8 mouse cellular contexts compared by ENCODE assay signal in genomic region chr15:16728470-16729011, GRCm38 (mm10). TPM values are rescaled to one million over a fixed set of nuclear protein-coding genes. Genes with fewer than 3 reads are reported as not detected.
DNase-seq lines count a peak whose midpoint lies in the region; ATAC-seq and TF ChIP-seq lines count a peak whose summit lies in the region.

Gene Cdh9, plus strand, starts transcription at chr15:16728756.

- H3K9ac ChIP-seq in forebrain, embryonic 12.5 days, result peak within 1 kb of the TSS; percentile 39; the same call in 1 of the 2 replicates
- H3K9ac ChIP-seq in liver, embryonic 14.5 days (replicated peaks), result no peak within 1 kb of the TSS

- WGBS in forebrain, embryonic 12.5 days, result 2% methylated on average over 14 of the region's 14 CpGs
- WGBS in liver, embryonic 14.5 days (ENCODE audit: insufficient replicate concordance), result 11% methylated on average over 14 of the region's 14 CpGs

- 0 out of 2 replicates have a peak, but pooled peaks cover 5% of the 10 kb centered on the region for H3K4me1 ChIP-seq in forebrain, embryonic 12.5 days
- H3K4me1 ChIP-seq in liver, embryonic 14.5 days (replicated peaks; ENCODE audit: control insufficient read depth in 2 of 2, insufficient read depth in 2 of 2, low read length in 1 of 2), result no peaks in the 10 kb centered on the region

- TF ChIP-seq EP300 in liver, embryonic 14.5 days (IDR thresholded peaks at IDR 0.05; ENCODE audit: low read depth), result no peak

- no peak for TF ChIP-seq CTCF in liver, embryonic 14.5 days (IDR thresholded peaks at IDR 0.05; ENCODE audit: low read depth)

- peak within 1 kb of the TSS; percentile 35 for H3K4me3 ChIP-seq in forebrain, embryonic 12.5 days (replicated peaks)
- H3K4me3 ChIP-seq in liver, embryonic 14.5 days (ENCODE audit: insufficient read depth in 1 of 2, low read depth in 2 of 2, low read length in 2 of 2), result peak within 1 kb of the TSS in 1 of 2 experiments; percentile 17; a peak in 1 of 4 replicates

- no peaks in the 10 kb centered on the region for H3K27me3 ChIP-seq in forebrain, embryonic 12.5 days
- H3K27me3 ChIP-seq in liver, embryonic 14.5 days (ENCODE audit: control insufficient read depth, insufficient read depth, low read length), result no peaks in the 10 kb centered on the region

- peak within 1 kb of the TSS; percentile 54 for H3K4me2 ChIP-seq in forebrain, embryonic 12.5 days
- peak within 1 kb of the TSS; percentile 17; the same call in 1 of the 2 replicates for H3K4me2 ChIP-seq in liver, embryonic 14.5 days (ENCODE audit: low read depth)

- peak; percentile 33 to 38 for DNase-seq in cerebellum, postnatal 10 days
- DNase-seq in cerebellum, adult 11 months, result no peak
- peak; percentile 18 for DNase-seq in ZHBTc4 (ENCODE audit: low read depth, low spot score)
- DNase-seq in kidney, postnatal 4 days, result peak; percentile 2 to 3
- DNase-seq in liver, embryonic 14.5 days (ENCODE audit: low read depth in 3 of 3, low spot score in 3 of 3), result no peak
- DNase-seq in skeletal muscle tissue, adult 2 months (ENCODE audit: low read depth, low spot score), result peak; percentile 4

- no peaks in the 10 kb centered on the region for H3K9me3 ChIP-seq in forebrain, embryonic 12.5 days
- H3K9me3 ChIP-seq in liver, embryonic 14.5 days (ENCODE audit: control insufficient read depth, low read length), result no peaks in the 10 kb centered on the region

- no peaks in the 10 kb centered on the region for H3K36me3 ChIP-seq in forebrain, embryonic 12.5 days (replicated peaks)
- H3K36me3 ChIP-seq in liver, embryonic 14.5 days (replicated peaks; ENCODE audit: control insufficient read depth, insufficient read depth, low read depth), result no peaks in the 10 kb centered on the region

- H3K27ac ChIP-seq in forebrain, embryonic 12.5 days, result no peak within 1 kb of the TSS
- no peak within 1 kb of the TSS for H3K27ac ChIP-seq in liver, embryonic 14.5 days

- peak; percentile 64; the same call in 1 of the 2 replicates for ATAC-seq in forebrain, embryonic 12.5 days (ENCODE audit: low FRiP score)
- no peak for ATAC-seq in liver, embryonic 14.5 days (ENCODE audit: insufficient read depth)
- no peak for ATAC-seq in erythroblast, adult 5-6 weeks (replicated peaks; ENCODE audit: low FRiP score, poor library complexity, severe bottlenecking)

RNA-seq across cellular contexts. Expression of gene Cdh9, which starts in this region (rescaled TPM):
- polyA plus RNA-seq in forebrain, embryonic 12.5 days (2016; fragmentation: Nextera tagmentation; extraction: Ambion mirVana), result 0.42 and 0.46 TPM in 2 replicates
- not detected in 2 replicates for polyA plus RNA-seq in liver, embryonic 14.5 days (2012; rRNA removed)
- polyA plus RNA-seq in liver, embryonic 14.5 days (2014; fragmentation: Nextera tagmentation; extraction: Ambion mirVana), result not detected in 2 replicates
- total RNA-seq in erythroblast, adult 5-6 weeks (2015; ENCODE audit: low replicate concordance), result not detected in 2 replicates
- not detected in 2 replicates for total RNA-seq in erythroblast, adult 5-6 weeks (2017; ENCODE audit: low replicate concordance)

Comparison
In these comparisons a context has a peak if more than half of its experiments do, and no peak if none do; other contexts are left out.
1. DNase-seq: peak in cerebellum, postnatal 10 days (2 of 2), ZHBTc4 (single experiment), kidney, postnatal 4 days (2 of 2) and skeletal muscle tissue, adult 2 months (single experiment); none in cerebellum, adult 11 months (single experiment) and liver, embryonic 14.5 days (0 of 3).
2. Peak in ATAC-seq, H3K4me3 ChIP-seq, H3K9ac ChIP-seq and H3K4me2 ChIP-seq in forebrain, embryonic 12.5 days; RNA of the gene not detected or under 1 TPM.